Mouse (Mus musculus) erythroblast, adult 5-6 weeks (primary cell): ENCODE data around the gene Wdr47. TPM values are rescaled to one million over a fixed set of nuclear protein-coding genes. Genes with fewer than 3 reads are reported as not detected.

Experiments
- total RNA-seq, 2 experiments: library from RNA; stranded (forward) in 1 of 2; stranded (reverse) in 1 of 2; fragments of 150-400 nt in 1 of 2; fragments of 200-764, 138-1000 nt in 1 of 2; gene quantifications; 2 replicates each; pipeline versions ENCODE4 v1.2.3 to v1.2.4; 2015 to 2017; ENCODE audit warnings: low replicate concordance in 2 of 2

Gene Wdr47
- total RNA-seq, 2 experiments from 2014 or later, result 2.0 to 2.5 TPM

Other genes starting within 250 kb of the Wdr47 start
- not detected in 2 replicates for gene Mybphl, start 226.4 kb upstream of the Wdr47 start, total RNA-seq (2015; ENCODE audit: low replicate concordance)
- not detected in 2 replicates for gene Mybphl, start 226.4 kb upstream of the Wdr47 start, total RNA-seq (2017; ENCODE audit: low replicate concordance)
- 4.4 and 5.9 TPM in 2 replicates for gene Psrc1, start 207.4 kb upstream of the Wdr47 start, total RNA-seq (2015; ENCODE audit: low replicate concordance)
- gene Psrc1, start 207.4 kb upstream of the Wdr47 start, total RNA-seq (2017; ENCODE audit: low replicate concordance), result 9.5 and 14.1 TPM in 2 replicates
- gene Celsr2, start 175.7 kb upstream of the Wdr47 start, total RNA-seq (2015; ENCODE audit: low replicate concordance), result not detected in 2 replicates
- gene Celsr2, start 175.7 kb upstream of the Wdr47 start, total RNA-seq (2017; ENCODE audit: low replicate concordance), result 0.14 TPM in 1 of 2 replicates, not detected in the other
- gene Sars, start 146.1 kb upstream of the Wdr47 start, total RNA-seq (2015; ENCODE audit: low replicate concordance), result 15.5 and 20.4 TPM in 2 replicates
- gene Sars, start 146.1 kb upstream of the Wdr47 start, total RNA-seq (2017; ENCODE audit: low replicate concordance), result 91.9 and 143 TPM in 2 replicates
- gene 1700013F07Rik, start 57.1 kb upstream of the Wdr47 start, total RNA-seq (2015; ENCODE audit: low replicate concordance), result not detected in 2 replicates
- gene 1700013F07Rik, start 57.1 kb upstream of the Wdr47 start, total RNA-seq (2017; ENCODE audit: low replicate concordance), result not detected in 2 replicates
- not detected in 2 replicates for gene 5330417C22Rik, start 54.7 kb upstream of the Wdr47 start, total RNA-seq (2015; ENCODE audit: low replicate concordance)
- gene 5330417C22Rik, start 54.7 kb upstream of the Wdr47 start, total RNA-seq (2017; ENCODE audit: low replicate concordance), result not detected in 2 replicates
- gene Tmem167b, start 28.8 kb upstream of the Wdr47 start, total RNA-seq (2015; ENCODE audit: low replicate concordance), result 3.8 and 4.8 TPM in 2 replicates
- gene Tmem167b, start 28.8 kb upstream of the Wdr47 start, total RNA-seq (2017; ENCODE audit: low replicate concordance), result 18.3 and 21.7 TPM in 2 replicates
- gene Taf13, start 19.6 kb upstream of the Wdr47 start, total RNA-seq (2015; ENCODE audit: low replicate concordance), result 2.9 and 3.5 TPM in 2 replicates
- gene Taf13, start 19.6 kb upstream of the Wdr47 start, total RNA-seq (2017; ENCODE audit: low replicate concordance), result 4.7 and 14.1 TPM in 2 replicates
- 7.9 and 13.4 TPM in 2 replicates for gene Clcc1, start 62.6 kb downstream of the Wdr47 start, total RNA-seq (2015; ENCODE audit: low replicate concordance)
- 19.9 and 23.7 TPM in 2 replicates for gene Clcc1, start 62.6 kb downstream of the Wdr47 start, total RNA-seq (2017; ENCODE audit: low replicate concordance)
- gene Gpsm2, start 131.0 kb downstream of the Wdr47 start, total RNA-seq (2015; ENCODE audit: low replicate concordance), result 8.2 and 25.0 TPM in 2 replicates
- 47.5 and 64.2 TPM in 2 replicates for gene Gpsm2, start 131.0 kb downstream of the Wdr47 start, total RNA-seq (2017; ENCODE audit: low replicate concordance)
- gene Aknad1, start 148.4 kb downstream of the Wdr47 start, total RNA-seq (2015; ENCODE audit: low replicate concordance), result 1.3 and 6.3 TPM in 2 replicates
- gene Aknad1, start 148.4 kb downstream of the Wdr47 start, total RNA-seq (2017; ENCODE audit: low replicate concordance), result 1.6 and 8.6 TPM in 2 replicates
- 15.8 and 25.7 TPM in 2 replicates for gene Stxbp3, start 249.2 kb downstream of the Wdr47 start, total RNA-seq (2015; ENCODE audit: low replicate concordance)
- 16.0 and 21.0 TPM in 2 replicates for gene Stxbp3, start 249.2 kb downstream of the Wdr47 start, total RNA-seq (2017; ENCODE audit: low replicate concordance)